ENCODE assay signal across 25 mouse cellular contexts in the genomic region with DNA sequence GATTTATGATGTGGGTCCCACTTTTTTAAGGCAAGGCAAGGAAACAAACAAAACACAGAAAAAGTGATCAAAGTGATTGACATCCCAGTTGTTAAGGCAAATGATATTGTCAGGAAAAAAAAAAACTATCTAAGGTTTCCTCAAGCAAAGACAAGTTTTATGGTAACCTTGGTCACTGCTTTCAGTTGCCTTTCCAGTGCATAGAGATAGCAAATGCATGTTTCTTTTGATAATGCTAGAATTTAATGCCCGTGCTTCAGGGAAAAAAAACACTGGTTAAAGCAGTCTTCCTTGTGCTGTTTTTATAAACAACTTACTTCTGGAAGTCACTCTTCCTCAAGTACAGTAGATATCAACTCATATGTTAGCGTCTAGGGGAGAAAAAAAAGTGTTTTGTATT.
"Had no signal": no experiment of that assay in that cellular context is flagged by ENCODE, and none has a peak within 500 bp of the region (broad histone marks: within the 10 kb centered on the region; RNA-seq: fewer than 3 reads in every experiment).

No protein-coding gene starts in this region.

- H3K36me3 ChIP-seq: embryonic facial prominence, embryonic 10.5 days; embryonic facial prominence, embryonic 12.5 days; embryonic facial prominence, embryonic 13.5 days; embryonic facial prominence, embryonic 15.5 days; forebrain, embryonic 10.5 days; forebrain, embryonic 12.5 days; forebrain, embryonic 15.5 days; heart, embryonic 10.5 days had no signal

- H3K9me3 ChIP-seq: embryonic facial prominence, embryonic 10.5 days; embryonic facial prominence, embryonic 12.5 days; embryonic facial prominence, embryonic 13.5 days; embryonic facial prominence, embryonic 15.5 days; forebrain, embryonic 10.5 days; forebrain, embryonic 12.5 days; forebrain, embryonic 13.5 days; forebrain, embryonic 15.5 days; heart, embryonic 10.5 days had no signal

- H3K27ac ChIP-seq: embryonic facial prominence, embryonic 10.5 days; embryonic facial prominence, embryonic 12.5 days; embryonic facial prominence, embryonic 13.5 days; embryonic facial prominence, embryonic 15.5 days; forebrain, embryonic 10.5 days; forebrain, embryonic 12.5 days; forebrain, embryonic 13.5 days; forebrain, embryonic 15.5 days; gastrocnemius, adult 2 months; heart, adult 2 months; heart, embryonic 10.5 days had no signal

- H3K4me3 ChIP-seq: embryonic facial prominence, embryonic 10.5 days; embryonic facial prominence, embryonic 12.5 days; embryonic facial prominence, embryonic 13.5 days; embryonic facial prominence, embryonic 15.5 days; erythroblast, embryonic 14.5 days; forebrain, embryonic 10.5 days; forebrain, embryonic 12.5 days; forebrain, embryonic 13.5 days; forebrain, embryonic 15.5 days; gastrocnemius, adult 2 months; heart, adult 2 months; heart, embryonic 10.5 days had no signal

- H3K27me3 ChIP-seq: embryonic facial prominence, embryonic 12.5 days; embryonic facial prominence, embryonic 13.5 days; embryonic facial prominence, embryonic 15.5 days; forebrain, embryonic 12.5 days; forebrain, embryonic 13.5 days; forebrain, embryonic 15.5 days had no signal

- H3K4me1 ChIP-seq: embryonic facial prominence, embryonic 10.5 days; embryonic facial prominence, embryonic 12.5 days; embryonic facial prominence, embryonic 13.5 days; embryonic facial prominence, embryonic 15.5 days; forebrain, embryonic 10.5 days; forebrain, embryonic 12.5 days; forebrain, embryonic 13.5 days; forebrain, embryonic 15.5 days; heart, embryonic 10.5 days had no signal

- H3K9ac ChIP-seq: embryonic facial prominence, embryonic 12.5 days; embryonic facial prominence, embryonic 13.5 days; embryonic facial prominence, embryonic 15.5 days; forebrain, embryonic 12.5 days; forebrain, embryonic 13.5 days; forebrain, embryonic 15.5 days; forebrain, postnatal 0 days had no signal

- DNase-seq: cerebellum, adult 9-10 months; cerebellum, adult 9-11 months; cerebellum, postnatal 10 days; cerebellum, postnatal 14 days; cerebellum, postnatal 36 days; embryo, embryonic 11 days; forebrain, postnatal 0 days; gastrocnemius, adult 2 months; gastrocnemius, postnatal 10 days; gastrocnemius, postnatal 14 days; gastrocnemius, postnatal 25 days; gastrocnemius, postnatal 36 days; heart, adult 11 months; heart, adult 18-20 months; heart, adult 2 months had no signal
